Mouse (Mus musculus) heart, postnatal 0 days (tissue): Measurements from ENCODE around the gene Slit1. TPM values are rescaled to one million over a fixed set of nuclear protein-coding genes. Genes with fewer than 3 reads are reported as not detected.

Experiments used
- ATAC-seq: fragments of 200-750 bp; cut with Nextera tagmentation; 2 replicates; pipeline ENCODE4 v1.8.0; 2017; ENCODE audit warnings: low read depth, moderate number of reproducible peaks, moderate library complexity; ENCODE audit not compliant: insufficient read depth
- DNase-seq: peaks from one replicate; pipeline ENCODE4 v3.0.0-alpha.2; 2016; ENCODE audit warnings: low spot score
- H3K27ac ChIP-seq: fragments of 300-500 bp; sonication (generic); 2 replicates; pipeline ENCODE4 v1.5.1; 2014; ENCODE audit warnings: low read depth, mild to moderate bottlenecking
- H3K27me3 ChIP-seq: fragments of 300-500 bp; sonication (generic); 2 replicates; pipeline ENCODE4 v1.6.1; 2014; ENCODE audit warnings: low read length, mixed read lengths; ENCODE audit not compliant: control insufficient read depth, insufficient read depth
- H3K36me3 ChIP-seq: fragments of 300-500 bp; sonication (generic); replicated peaks from 2 replicates; pipeline ENCODE4 v1.6.1; 2014; ENCODE audit warnings: low read length, mixed read lengths; ENCODE audit not compliant: control insufficient read depth, insufficient read depth
- H3K4me1 ChIP-seq: fragments of 300-500 bp; sonication (generic); 2 replicates; pipeline ENCODE4 v1.6.1; 2014; ENCODE audit warnings: antibody characterized with exemption; ENCODE audit not compliant: control insufficient read depth, insufficient read depth
- H3K4me2 ChIP-seq: fragments of 300-500 bp; sonication (generic); 2 replicates; pipeline ENCODE4 v1.6.1; 2014; ENCODE audit warnings: low read depth, mild to moderate bottlenecking, low read length, moderate library complexity
- H3K4me3 ChIP-seq: fragments of 300-500 bp; sonication (generic); 2 replicates; pipeline ENCODE4 v1.5.1; 2014; ENCODE audit warnings: low read depth, low read length
- H3K9ac ChIP-seq: fragments of 300-500 bp; sonication (generic); replicated peaks from 2 replicates; pipeline ENCODE4 v1.6.1; 2014; ENCODE audit warnings: low read depth, low read length, mixed read lengths
- H3K9me3 ChIP-seq: fragments of 300-500 bp; sonication (generic); replicated peaks from 2 replicates; pipeline ENCODE4 v1.6.1; 2016; ENCODE audit warnings: low read length; ENCODE audit not compliant: control insufficient read depth
- CTCF ChIP-seq: IDR thresholded peaks from 2 replicates; pipeline ENCODE4 v1.5.1; 2016; ENCODE audit warnings: antibody characterized with exemption, control low read depth, low read depth
- EP300 ChIP-seq: IDR thresholded peaks from 2 replicates; pipeline ENCODE4 v1.6.1; 2016; ENCODE audit warnings: antibody characterized with exemption, low read depth
- WGBS: fragments of 180-500 bp; shearing (Covaris S2); extraction: QIAGEN DNeasy Blood & Tissue Kit; methylation state at CpG from one replicate; pipeline ENCODE4 v1.1.7; 2014; 5-methylcytosine and 5-hydroxymethylcytosine counted together
- polyA plus RNA-seq: library from polyadenylated mRNA; unstranded; fragments of >200 nt; fragmentation: Nextera tagmentation; extraction: Ambion mirVana; gene quantifications from 2 replicates; pipeline ENCODE4 v1.2.1, GENCODE M21; 2015
- total RNA-seq: library from RNA; depleted of rRNA; stranded (reverse); fragments of >200 nt; gene quantifications from 2 replicates; pipeline ENCODE4 v1.2.3, GENCODE M21; 2014; ENCODE audit warnings: low replicate concordance

Gene Slit1
- total and polyA plus RNA-seq, 2 experiments from 2014 or later, result 0.61 TPM; not detected in 1

DNA sequence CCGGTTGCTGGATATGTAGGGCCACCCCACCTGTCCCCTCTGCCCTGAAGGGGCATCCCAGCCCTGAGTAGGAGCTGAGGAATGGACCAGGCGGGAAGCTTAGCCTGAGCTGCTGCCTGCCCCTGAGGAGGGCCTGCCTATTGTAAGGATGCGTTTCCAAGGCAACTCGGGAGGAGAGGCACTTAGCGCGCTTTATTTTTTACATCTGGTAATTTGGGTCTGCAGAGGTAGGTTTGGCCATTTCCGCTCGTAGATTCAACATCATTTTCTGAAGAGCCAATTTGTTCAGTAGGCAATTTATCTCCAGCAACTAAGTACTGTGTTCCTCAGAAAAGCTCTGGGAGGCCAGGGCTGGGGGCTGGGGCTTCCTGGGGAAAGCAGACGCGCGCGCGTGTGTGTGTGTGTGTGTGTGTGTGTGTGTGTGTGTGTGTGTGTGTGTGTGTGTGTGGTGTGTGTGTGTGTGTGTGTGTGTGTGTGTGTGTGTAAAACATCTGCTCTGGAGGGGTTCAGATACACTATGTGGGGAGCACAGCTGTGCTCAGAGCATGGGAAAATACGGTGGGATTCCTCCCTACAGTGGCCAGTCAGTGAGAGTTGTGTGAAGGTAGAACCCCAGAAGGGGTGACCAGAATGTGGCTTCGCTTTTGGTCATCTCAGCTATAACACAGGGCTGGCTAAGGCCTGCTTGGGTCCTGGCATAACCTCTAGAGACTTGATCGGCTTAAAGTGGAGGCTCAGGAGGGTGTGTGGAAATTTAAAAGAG, 130.0 kb downstream of the Slit1 start:
- 49% methylated on average over 16 of the region's 16 CpGs for WGBS

GRCm38 (mm10) chr19:41611683-41612082, 131.8 kb downstream of the Slit1 start:
- Histone ChIP-seq H3K9ac (no peak overlapping the region), H3K27me3 (no peaks in the 10 kb centered on the region), H3K4me1 (no peaks in the 10 kb centered on the region), H3K4me3 (no peak overlapping the region), H3K4me2 (no peak overlapping the region), H3K9me3 (no peaks in the 10 kb centered on the region), H3K27ac (no peak overlapping the region), H3K36me3 (no peaks in the 10 kb centered on the region)
- no peak for DNase-seq
- no peak for ATAC-seq
- WGBS, result 62% methylated on average over 6 of the region's 6 CpGs
- TF ChIP-seq CTCF, result no peak
- TF ChIP-seq EP300, result no peak

More for the DNA sequence above, 130.0 kb downstream of the Slit1 start:
- H3K9ac ChIP-seq, result no peak overlapping the region
- TF ChIP-seq CTCF (no peak), EP300 (no peak)
- no peaks in the 10 kb centered on the region for H3K9me3 ChIP-seq
- no peaks in the 10 kb centered on the region for H3K27me3 ChIP-seq
- no peak overlapping the region for H3K4me3 ChIP-seq
- H3K36me3 ChIP-seq, result no peaks in the 10 kb centered on the region
- no peak for ATAC-seq
- no peak overlapping the region for H3K4me2 ChIP-seq
- H3K27ac ChIP-seq, result no peak overlapping the region
- peaks cover 5% of the 10 kb centered on the region; the same call in 1 of the 2 replicates for H3K4me1 ChIP-seq
- DNase-seq, result no peak

GRCm38 (mm10) chr19:41606208-41606987, 137.1 kb downstream of the Slit1 start:
- no peak for TF ChIP-seq EP300
- no peak for TF ChIP-seq CTCF
- Histone ChIP-seq H3K27ac (no peak overlapping the region), H3K4me1 (no peaks in the 10 kb centered on the region), H3K36me3 (no peaks in the 10 kb centered on the region), H3K9me3 (no peaks in the 10 kb centered on the region), H3K4me2 (no peak overlapping the region), H3K4me3 (no peak overlapping the region), H3K27me3 (no peaks in the 10 kb centered on the region), H3K9ac (no peak overlapping the region)
- DNase-seq (no peak), ATAC-seq (no peak)
- WGBS, result 75% methylated on average over 10 of the region's 10 CpGs

DNA sequence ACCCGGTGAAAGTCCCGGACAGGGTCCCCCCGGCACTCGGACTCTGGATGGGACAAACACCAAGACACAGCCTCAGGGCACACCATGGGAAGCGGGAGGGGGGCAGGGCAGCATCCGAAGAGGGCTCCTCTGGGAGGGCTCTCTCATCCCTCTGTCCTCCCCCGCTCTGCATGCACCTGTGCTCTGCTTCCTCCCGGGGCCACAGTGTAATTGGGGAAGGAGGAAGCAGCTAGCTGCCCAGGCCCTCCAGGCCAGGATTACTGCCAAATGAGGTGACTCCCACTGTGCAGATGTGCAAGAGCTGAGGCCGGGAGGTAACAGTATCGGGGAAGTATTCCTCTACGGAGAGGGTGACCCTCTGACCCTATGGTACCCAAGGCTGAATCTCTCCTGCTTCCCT, 142.8 kb downstream of the Slit1 start:
- no peak overlapping the region for H3K4me2 ChIP-seq
- no peaks in the 10 kb centered on the region for H3K36me3 ChIP-seq
- DNase-seq (no peak), ATAC-seq (peak; percentile 18; the same call in 1 of the 2 replicates)
- H3K27me3 ChIP-seq, result no peaks in the 10 kb centered on the region
- no peak for TF ChIP-seq EP300
- TF ChIP-seq CTCF, result no peak
- H3K9me3 ChIP-seq, result no peaks in the 10 kb centered on the region
- 0 out of 2 replicates have a peak, but pooled peaks cover 11% of the 10 kb centered on the region for H3K4me1 ChIP-seq
- no peak overlapping the region for H3K9ac ChIP-seq
- no peak overlapping the region for H3K27ac ChIP-seq
- 65% methylated on average over 11 of the region's 11 CpGs for WGBS
- no peak overlapping the region for H3K4me3 ChIP-seq

DNA sequence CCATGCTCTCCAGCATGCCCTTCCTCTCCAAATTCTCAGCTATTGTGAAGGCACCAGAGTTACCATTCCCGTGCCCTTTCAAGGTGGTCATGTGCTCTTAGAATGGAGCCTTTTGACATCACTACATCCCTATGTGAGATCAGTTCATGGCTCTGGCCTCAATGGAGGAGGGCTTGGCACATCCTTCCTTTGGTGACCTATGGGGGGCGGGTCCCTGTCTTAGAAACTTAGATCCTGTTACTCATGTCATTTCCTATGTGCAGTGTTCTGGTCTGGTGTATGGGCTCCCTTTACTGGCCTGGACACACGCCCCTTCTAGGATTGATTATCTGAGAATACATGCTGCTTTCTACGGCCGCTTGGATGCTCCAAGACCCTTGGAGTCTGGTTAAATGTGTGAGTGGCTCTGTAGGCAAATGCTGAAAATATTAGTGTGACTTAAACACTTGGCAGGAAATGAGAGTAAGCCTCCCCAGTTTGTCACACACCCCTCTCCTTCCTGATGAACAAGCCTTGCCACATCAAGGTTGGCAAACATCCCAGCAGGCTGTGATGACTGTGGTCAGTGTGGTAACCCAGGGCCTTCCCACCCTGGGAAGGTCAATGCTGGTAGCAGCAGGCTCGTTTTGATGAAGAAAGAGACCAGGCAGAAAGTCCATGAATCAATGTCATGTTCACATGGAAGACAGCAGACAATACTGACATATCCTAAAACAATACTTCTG, 146.1 kb downstream of the Slit1 start:
- DNase-seq, result peak; percentile 64
- Histone ChIP-seq H3K27me3 (no peaks in the 10 kb centered on the region), H3K4me1 (0 out of 2 replicates have a peak, but pooled peaks cover 11% of the 10 kb centered on the region), H3K4me3 (no peak overlapping the region), H3K4me2 (no peak overlapping the region), H3K9me3 (no peaks in the 10 kb centered on the region), H3K27ac (no peak overlapping the region), H3K9ac (no peak overlapping the region), H3K36me3 (no peaks in the 10 kb centered on the region)
- TF ChIP-seq EP300, result no peak
- TF ChIP-seq CTCF, result no peak
- 60% methylated on average over 6 of the region's 6 CpGs for WGBS
- ATAC-seq, result peak; percentile 56
